Mouse (Mus musculus) erythroblast, embryonic 14.5 days (primary cell): ENCODE measurements around the gene Arhgef3. TPM values are rescaled to one million over a fixed set of nuclear protein-coding genes. Genes with fewer than 3 reads are reported as not detected.

Source experiments
- H3K27me3 ChIP-seq: 2 replicates; pipeline ENCODE4 v1.6.1; 2012; ENCODE audit warnings: inconsistent platforms; ENCODE audit not compliant: control insufficient read depth
- H3K36me3 ChIP-seq: 2 replicates; pipeline ENCODE4 v1.6.1; 2012; ENCODE audit warnings: mild to moderate bottlenecking, inconsistent platforms; ENCODE audit not compliant: control insufficient read depth
- H3K4me1 ChIP-seq: 2 replicates; pipeline ENCODE4 v1.6.1; 2012; ENCODE audit warnings: inconsistent platforms; ENCODE audit not compliant: control insufficient read depth
- H3K4me3 ChIP-seq: replicated peaks from 2 replicates; pipeline ENCODE3; 2012; ENCODE audit warnings: moderate library complexity, mild to moderate bottlenecking, inconsistent platforms
- H3K9me3 ChIP-seq: 2 replicates; pipeline ENCODE4 v1.6.1; 2012; ENCODE audit warnings: low read length, inconsistent platforms, mixed read lengths; ENCODE audit not compliant: control insufficient read depth
- GATA1 ChIP-seq: IDR thresholded peaks from 2 replicates; pipeline ENCODE4 v1.6.1; 2012; ENCODE audit warnings: low read length, inconsistent platforms, mixed read lengths
- TAL1 ChIP-seq: IDR thresholded peaks from 3 replicates; pipeline ENCODE4 v1.6.1; 2012; ENCODE audit warnings: low read length, inconsistent platforms, mixed read lengths
- polyA plus RNA-seq: library from polyadenylated mRNA; stranded (reverse); fragments of >175 nt; gene quantifications from 2 replicates; pipeline ENCODE4 v1.2.3, GENCODE M21; 2012

The Arhgef3 gene
- polyA plus RNA-seq, 1 experiment = 0.01 TPM

- H3K9me3 ChIP-seq = no peaks in the 10 kb centered on the region
- TF ChIP-seq TAL1 (no peak), GATA1 (no peak)
- no peaks in the 10 kb centered on the region for H3K36me3 ChIP-seq
- no peak overlapping the region for H3K4me3 ChIP-seq
- no peaks in the 10 kb centered on the region for H3K4me1 ChIP-seq
- H3K27me3 ChIP-seq = no peaks in the 10 kb centered on the region
Observed at GRCm38 (mm10) chr14:27229441-27230147, 114.9 kb downstream of the Arhgef3 start.

- Histone ChIP-seq H3K27me3 (no peaks in the 10 kb centered on the region), H3K4me3 (no peak overlapping the region), H3K4me1 (no peaks in the 10 kb centered on the region), H3K36me3 (no peaks in the 10 kb centered on the region), H3K9me3 (no peaks in the 10 kb centered on the region)
- no peak for TF ChIP-seq GATA1
- TF ChIP-seq TAL1 = no peak
Observed at GRCm38 (mm10) chr14:27230262-27231022, 115.7 kb downstream of the Arhgef3 start.

DNA sequence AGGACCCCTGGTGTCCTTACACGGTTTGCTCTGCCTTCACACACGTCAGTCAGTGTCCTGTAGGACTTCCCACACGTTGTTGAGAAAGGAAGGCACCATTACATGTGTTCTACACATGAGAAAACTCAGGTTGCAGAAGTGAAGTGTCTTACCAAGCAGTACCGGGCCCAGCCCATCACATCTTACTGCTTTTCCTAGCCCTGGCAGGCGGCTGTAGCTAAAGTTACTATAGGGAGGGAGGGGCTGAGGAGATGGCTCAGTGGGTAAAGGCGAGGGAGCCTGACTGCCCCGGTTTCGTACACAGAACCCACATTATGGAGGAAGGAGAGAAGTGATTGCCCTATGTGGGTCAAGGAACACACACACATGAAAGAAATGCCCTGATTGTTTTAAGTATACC lies 116.8 kb downstream of the Arhgef3 start:
- Histone ChIP-seq H3K4me3 (no peak overlapping the region), H3K4me1 (no peaks in the 10 kb centered on the region), H3K9me3 (no peaks in the 10 kb centered on the region), H3K27me3 (no peaks in the 10 kb centered on the region), H3K36me3 (no peaks in the 10 kb centered on the region)
- TF ChIP-seq GATA1 (no peak), TAL1 (no peak)

DNA sequence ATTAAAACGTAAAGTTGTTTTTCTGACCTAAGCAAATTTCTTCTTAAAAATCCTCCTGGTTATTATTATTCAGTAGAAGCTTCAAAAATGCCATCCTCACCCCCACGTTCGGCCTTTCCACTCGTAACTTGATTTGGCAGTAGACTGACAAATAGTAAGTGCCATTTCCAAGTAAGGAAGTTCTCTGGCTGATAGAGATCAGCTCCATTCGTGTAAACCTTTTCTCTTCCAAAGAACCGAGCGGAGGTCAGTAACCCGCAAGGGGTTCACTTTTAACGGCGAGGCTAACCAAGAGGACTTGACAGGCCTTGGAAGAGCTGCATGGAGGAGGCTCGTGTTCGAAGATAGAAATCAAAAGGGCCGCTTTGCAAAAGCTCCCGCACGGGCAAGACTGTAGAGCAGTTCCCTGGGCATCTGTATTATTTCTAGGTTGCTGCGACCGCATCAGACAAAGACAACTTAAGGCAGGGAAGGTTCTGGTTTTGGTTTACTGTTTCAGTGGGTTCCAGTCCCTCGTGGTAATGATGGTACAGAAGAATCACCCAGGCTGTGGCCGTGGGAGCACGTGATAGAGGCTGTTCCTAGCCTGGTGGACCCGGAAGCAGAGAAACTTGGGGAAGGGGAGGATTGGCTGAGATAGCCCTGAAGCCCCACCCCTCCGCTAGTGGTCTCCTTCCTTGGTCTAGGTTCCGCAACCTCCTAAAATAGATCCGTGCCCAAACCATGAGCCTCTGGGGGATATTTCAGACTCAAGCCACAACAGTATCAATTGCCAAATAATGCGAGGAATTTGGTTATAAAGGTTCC lies 117.5 kb downstream of the Arhgef3 start:
- no peaks in the 10 kb centered on the region for H3K9me3 ChIP-seq
- no peaks in the 10 kb centered on the region for H3K27me3 ChIP-seq
- no peak overlapping the region for H3K4me3 ChIP-seq
- H3K36me3 ChIP-seq = no peaks in the 10 kb centered on the region
- TF ChIP-seq GATA1 (no peak), TAL1 (no peak)
- no peaks in the 10 kb centered on the region for H3K4me1 ChIP-seq

GRCm38 (mm10) chr14:27233056-27233455 lies 118.4 kb downstream of the Arhgef3 start:
- H3K36me3 ChIP-seq = no peaks in the 10 kb centered on the region
- no peaks in the 10 kb centered on the region for H3K27me3 ChIP-seq
- H3K4me3 ChIP-seq = no peak overlapping the region
- H3K9me3 ChIP-seq = no peaks in the 10 kb centered on the region
- no peaks in the 10 kb centered on the region for H3K4me1 ChIP-seq
- TF ChIP-seq GATA1 = no peak
- no peak for TF ChIP-seq TAL1

DNA sequence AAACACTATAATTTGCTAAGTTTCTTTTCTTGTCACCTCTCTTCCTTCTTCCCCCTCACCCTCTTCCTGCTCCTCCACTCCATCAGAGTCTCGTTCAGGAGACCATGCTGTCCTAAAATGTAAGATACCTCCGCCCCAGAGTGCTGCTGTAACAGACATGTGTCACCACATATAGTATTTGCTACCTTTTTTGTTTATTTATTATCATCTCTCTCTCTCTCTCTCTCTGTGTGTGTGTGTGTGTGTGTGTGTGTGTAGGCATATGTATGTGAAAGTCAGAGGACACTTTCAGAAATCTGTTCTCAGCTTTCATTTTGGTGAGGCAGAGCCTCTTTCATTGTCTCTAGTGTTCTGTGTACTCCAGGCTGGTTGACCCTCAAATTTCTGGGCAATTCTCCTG lies 119.0 kb downstream of the Arhgef3 start:
- H3K4me1 ChIP-seq = no peaks in the 10 kb centered on the region
- no peaks in the 10 kb centered on the region for H3K9me3 ChIP-seq
- no peak overlapping the region for H3K4me3 ChIP-seq
- H3K36me3 ChIP-seq = no peaks in the 10 kb centered on the region
- no peaks in the 10 kb centered on the region for H3K27me3 ChIP-seq
- no peak for TF ChIP-seq GATA1
- TF ChIP-seq TAL1 = no peak

DNA sequence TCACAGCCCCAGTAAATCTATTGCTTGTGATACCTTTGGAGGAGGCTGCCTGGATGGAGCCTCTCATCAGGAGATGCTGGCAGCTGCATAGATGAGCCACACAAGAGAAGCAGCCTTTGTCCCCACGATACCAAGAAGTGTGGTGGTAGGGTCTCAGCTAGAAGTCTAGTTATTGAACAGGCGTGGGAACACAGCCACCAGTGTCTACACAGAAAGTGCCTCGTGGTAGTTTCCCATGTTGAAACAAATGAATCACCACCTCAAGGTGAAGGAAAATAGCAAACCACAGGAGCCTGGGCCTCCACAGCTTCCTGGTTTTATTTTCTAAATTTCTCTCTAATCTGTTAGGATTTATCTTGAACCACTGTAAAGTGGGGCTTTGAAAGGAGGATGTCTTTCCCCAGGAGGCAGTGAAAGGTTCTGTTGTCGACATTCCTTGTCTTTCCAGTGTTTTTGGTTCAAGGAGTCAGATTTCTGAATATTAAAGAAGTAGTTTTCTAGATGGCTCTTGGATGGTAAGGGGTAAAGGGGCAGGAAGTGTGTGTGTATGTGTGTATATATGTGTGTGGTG lies 119.7 kb downstream of the Arhgef3 start:
- no peaks in the 10 kb centered on the region for H3K4me1 ChIP-seq
- no peaks in the 10 kb centered on the region for H3K27me3 ChIP-seq
- H3K4me3 ChIP-seq = no peak overlapping the region
- H3K9me3 ChIP-seq = no peaks in the 10 kb centered on the region
- TF ChIP-seq TAL1 (no peak), GATA1 (no peak)
- no peaks in the 10 kb centered on the region for H3K36me3 ChIP-seq

- H3K4me1 ChIP-seq = no peaks in the 10 kb centered on the region
- no peak overlapping the region for H3K4me3 ChIP-seq
- TF ChIP-seq TAL1 (no peak), GATA1 (no peak)
- H3K9me3 ChIP-seq = no peaks in the 10 kb centered on the region
- H3K27me3 ChIP-seq = no peaks in the 10 kb centered on the region
- H3K36me3 ChIP-seq = no peaks in the 10 kb centered on the region
Observed at GRCm38 (mm10) chr14:27235897-27236553, 121.3 kb downstream of the Arhgef3 start.
